Mouse (Mus musculus) hindbrain, embryonic 15.5 days (tissue): ENCODE measurements around the gene 4930535I16Rik. TPM values are rescaled to one million over a fixed set of nuclear protein-coding genes. Genes with fewer than 3 reads are reported as not detected.

Experiments used
- ATAC-seq: fragments of 200-750 bp; cut with Nextera tagmentation; 2 replicates; pipeline ENCODE4 v1.8.0; 2017; ENCODE audit warnings: low read depth, moderate number of reproducible peaks, moderate TSS enrichment; ENCODE audit not compliant: low FRiP score
- H3K27ac ChIP-seq: fragments of 300-500 bp; sonication (generic); replicated peaks from 2 replicates; pipeline ENCODE4 v1.5.1; 2015; ENCODE audit warnings: mild to moderate bottlenecking, inconsistent platforms
- H3K27me3 ChIP-seq: fragments of 300-500 bp; sonication (generic); 2 replicates; pipeline ENCODE4 v1.6.1; 2015; ENCODE audit warnings: control low read depth, inconsistent platforms
- H3K36me3 ChIP-seq: fragments of 300-500 bp; sonication (generic); 2 replicates; pipeline ENCODE4 v1.6.1; 2015; ENCODE audit warnings: control low read depth, inconsistent platforms
- H3K4me1 ChIP-seq: fragments of 300-500 bp; sonication (generic); replicated peaks from 2 replicates; pipeline ENCODE4 v1.6.1; 2015; ENCODE audit warnings: control low read depth, inconsistent platforms
- H3K4me2 ChIP-seq: fragments of 300-500 bp; sonication (generic); 2 replicates; pipeline ENCODE4 v1.6.1; 2015; ENCODE audit warnings: moderate library complexity, mild to moderate bottlenecking, inconsistent platforms
- H3K4me3 ChIP-seq: fragments of 300-500 bp; sonication (generic); 2 replicates; pipeline ENCODE4 v1.5.1; 2015; ENCODE audit warnings: mild to moderate bottlenecking, inconsistent platforms
- H3K9ac ChIP-seq: fragments of 300-500 bp; sonication (generic); 2 replicates; pipeline ENCODE4 v1.6.1; 2015; ENCODE audit warnings: inconsistent platforms
- H3K9me3 ChIP-seq: fragments of 300-500 bp; sonication (generic); 2 replicates; pipeline ENCODE4 v1.6.1; 2016; ENCODE audit warnings: control low read depth, inconsistent platforms
- WGBS: fragments of 180-500 bp; shearing (Covaris S2); methylation state at CpG from one replicate; pipeline ENCODE4 v1.1.7; 2015; 5-methylcytosine and 5-hydroxymethylcytosine counted together
- polyA plus RNA-seq: library from polyadenylated mRNA; unstranded; fragments of >200 nt; fragmentation: Nextera tagmentation; extraction: Ambion mirVana; gene quantifications from 2 replicates; pipeline ENCODE4 v1.2.1, GENCODE M21; 2015

The 4930535I16Rik gene
- polyA plus RNA-seq, 1 experiment from 2014 or later = not detected

- 3% methylated on average over 4 of the region's 4 CpGs for WGBS
- Histone ChIP-seq H3K27me3 (no peaks in the 10 kb centered on the region; the same call in 1 of the 2 replicates), H3K36me3 (peaks cover 21% of the 10 kb centered on the region), H3K9me3 (no peaks in the 10 kb centered on the region), H3K4me3 (no peak overlapping the region), H3K4me2 (no peak overlapping the region), H3K4me1 (no peaks in the 10 kb centered on the region), H3K27ac (no peak overlapping the region), H3K9ac (no peak overlapping the region)
- 0 out of 2 replicates have a peak, but pooled peaks have one; percentile 51 for ATAC-seq
These were observed 22.0 kb upstream of the 4930535I16Rik start for GRCm38 (mm10) chr4:123939838-123940237.

- Histone ChIP-seq H3K4me3 (no peak overlapping the region), H3K27ac (no peak overlapping the region), H3K4me2 (no peak overlapping the region), H3K4me1 (no peaks in the 10 kb centered on the region), H3K9ac (no peak overlapping the region), H3K9me3 (no peaks in the 10 kb centered on the region), H3K27me3 (no peaks in the 10 kb centered on the region), H3K36me3 (peaks cover 51% of the 10 kb centered on the region)
- no peak for ATAC-seq
- 94% methylated on average over 7 of the region's 7 CpGs for WGBS
These were observed 18.2 kb upstream of the 4930535I16Rik start for GRCm38 (mm10) chr4:123936059-123936458.

GRCm38 (mm10) chr4:123934306-123934705 is 16.5 kb upstream of the 4930535I16Rik start:
- H3K9ac ChIP-seq = no peak overlapping the region
- no peak for ATAC-seq
- no peaks in the 10 kb centered on the region for H3K9me3 ChIP-seq
- peaks cover 67% of the 10 kb centered on the region for H3K36me3 ChIP-seq
- H3K4me3 ChIP-seq = no peak overlapping the region
- no peak overlapping the region for H3K27ac ChIP-seq
- WGBS = 87% methylated on average over 4 of the region's 4 CpGs
- H3K4me2 ChIP-seq = no peak overlapping the region
- H3K27me3 ChIP-seq = no peaks in the 10 kb centered on the region
- no peaks in the 10 kb centered on the region for H3K4me1 ChIP-seq

- 97% methylated on average over 4 of the region's 4 CpGs for whole genome bisulfite sequencing
- H3K4me1 ChIP-seq = no peaks in the 10 kb centered on the region
- H3K36me3 ChIP-seq = peaks cover 71% of the 10 kb centered on the region
- H3K27me3 ChIP-seq = no peaks in the 10 kb centered on the region
- no peak overlapping the region for H3K27ac ChIP-seq
- no peak overlapping the region for H3K4me3 ChIP-seq
- no peak overlapping the region for H3K9ac ChIP-seq
- H3K9me3 ChIP-seq = no peaks in the 10 kb centered on the region
- H3K4me2 ChIP-seq = no peak overlapping the region
- no peak for ATAC-seq
These were observed 12.2 kb upstream of the 4930535I16Rik start for GRCm38 (mm10) chr4:123929994-123930393.

- Histone ChIP-seq H3K27ac (no peak overlapping the region), H3K4me2 (no peak overlapping the region), H3K36me3 (peaks cover 72% of the 10 kb centered on the region), H3K9me3 (no peaks in the 10 kb centered on the region), H3K4me1 (no peaks in the 10 kb centered on the region), H3K9ac (no peak overlapping the region), H3K27me3 (no peaks in the 10 kb centered on the region), H3K4me3 (no peak overlapping the region)
- ATAC-seq = no peak
These were observed 10.1 kb upstream of the 4930535I16Rik start for GRCm38 (mm10) chr4:123927961-123928360.

GRCm38 (mm10) chr4:123921055-123921565 is 3.3 kb upstream of the 4930535I16Rik start:
- Histone ChIP-seq H3K27me3 (no peaks in the 10 kb centered on the region), H3K9ac (no peak overlapping the region), H3K27ac (no peak overlapping the region), H3K4me2 (no peak overlapping the region), H3K4me1 (peaks cover 20% of the 10 kb centered on the region), H3K4me3 (no peak overlapping the region), H3K9me3 (no peaks in the 10 kb centered on the region), H3K36me3 (peaks cover 49% of the 10 kb centered on the region)
- 94% methylated on average over 4 of the region's 4 CpGs for WGBS
- no peak for ATAC-seq

- no peaks in the 10 kb centered on the region for H3K27me3 ChIP-seq
- H3K9me3 ChIP-seq = no peaks in the 10 kb centered on the region
- 60% methylated on average over 2 of the region's 2 CpGs for WGBS
- peak overlapping the region; percentile 87 for H3K4me3 ChIP-seq
- peak overlapping the region; percentile 70 for H3K4me2 ChIP-seq
- peaks cover 33% of the 10 kb centered on the region for H3K4me1 ChIP-seq
- ATAC-seq = no peak
- H3K9ac ChIP-seq = peak overlapping the region; percentile 35; the same call in 1 of the 2 replicates
- H3K27ac ChIP-seq = no peak overlapping the region
- H3K36me3 ChIP-seq = peaks cover 29% of the 10 kb centered on the region
These were observed 1.0 kb upstream of the 4930535I16Rik start for GRCm38 (mm10) chr4:123918851-123919250.

- ATAC-seq = peak; percentile 99
- Histone ChIP-seq H3K4me2 (peak within 1 kb of the TSS; percentile 70), H3K27ac (peak within 1 kb of the TSS; percentile 84), H3K36me3 (peaks cover 18% of the 10 kb centered on the region), H3K9ac (peak within 1 kb of the TSS; percentile 74), H3K9me3 (no peaks in the 10 kb centered on the region), H3K4me3 (peak within 1 kb of the TSS; percentile 87), H3K27me3 (no peaks in the 10 kb centered on the region), H3K4me1 (peaks cover 33% of the 10 kb centered on the region)
- under 1% methylated on average over 47 of the region's 49 CpGs for WGBS
These were observed 874 bp downstream of the 4930535I16Rik start, which contains the start of gene Rragc for GRCm38 (mm10) chr4:123916748-123917547. Rragc (plus strand) TSS chr4:123917446.

- no peak overlapping the region for H3K9ac ChIP-seq
- no peaks in the 10 kb centered on the region for H3K9me3 ChIP-seq
- H3K27me3 ChIP-seq = no peaks in the 10 kb centered on the region
- H3K4me3 ChIP-seq = no peak overlapping the region
- no peak overlapping the region for H3K4me2 ChIP-seq
- no peak for ATAC-seq
- H3K36me3 ChIP-seq = peaks cover 10% of the 10 kb centered on the region; the same call in 1 of the 2 replicates
- H3K4me1 ChIP-seq = peaks cover 18% of the 10 kb centered on the region
- 68% methylated on average over 2 of the region's 2 CpGs for WGBS
- H3K27ac ChIP-seq = no peak overlapping the region
These were observed 5.4 kb downstream of the 4930535I16Rik start for GRCm38 (mm10) chr4:123912431-123912830.

GRCm38 (mm10) chr4:123911503-123911902 is 6.3 kb downstream of the 4930535I16Rik start:
- H3K9ac ChIP-seq = no peak overlapping the region
- peaks cover 17% of the 10 kb centered on the region for H3K4me1 ChIP-seq
- H3K4me3 ChIP-seq = no peak overlapping the region
- no peak overlapping the region for H3K4me2 ChIP-seq
- no peaks in the 10 kb centered on the region for H3K27me3 ChIP-seq
- H3K27ac ChIP-seq = no peak overlapping the region
- H3K36me3 ChIP-seq = peaks cover 10% of the 10 kb centered on the region; the same call in 1 of the 2 replicates
- 95% methylated on average over 4 of the region's 4 CpGs for WGBS
- no peaks in the 10 kb centered on the region for H3K9me3 ChIP-seq
- ATAC-seq = no peak

- Histone ChIP-seq H3K4me3 (peak overlapping the region; percentile 89), H3K4me1 (peaks cover 21% of the 10 kb centered on the region), H3K27me3 (no peaks in the 10 kb centered on the region), H3K9me3 (no peaks in the 10 kb centered on the region), H3K27ac (peak overlapping the region; percentile 80), H3K36me3 (0 out of 2 replicates have a peak, but pooled peaks cover 6% of the 10 kb centered on the region), H3K4me2 (peak overlapping the region; percentile 92), H3K9ac (peak overlapping the region; percentile 79)
- under 1% methylated on average over 53 of the region's 53 CpGs for WGBS
- no peak for ATAC-seq
These were observed 12.6 kb downstream of the 4930535I16Rik start for GRCm38 (mm10) chr4:123905126-123905668.
